Mouse (Mus musculus): ENCODE data around the gene Gm4881. TPM values are rescaled to one million over a fixed set of nuclear protein-coding genes. Genes with fewer than 3 reads are reported as not detected.
A peak's percentile ranks its signal among the peaks of the same experiment; 100 is the strongest.

Gene Gm4881
- polyA plus RNA-seq, 1 experiment from 2014 or later = 2.2 TPM

GRCm38 (mm10) chr7:24974893-24975595 lies 30.8 kb upstream of the Gm4881 start:
- ATAC-seq (ENCODE audit: low FRiP score) (no peak), DNase-seq (ENCODE audit: low spot score, missing footprints) (peak; percentile 89)
- Histone ChIP-seq H3K4me1 (ENCODE audit: control insufficient read depth, insufficient read depth, low read length) (peaks cover 5% of the 10 kb centered on the region; the same call in 1 of the 2 replicates), H3K36me3 (ENCODE audit: control insufficient read depth, insufficient read depth, low read length) (no peaks in the 10 kb centered on the region), H3K4me3 (ENCODE audit: low read depth, low read length) (no peak overlapping the region), H3K27ac (ENCODE audit: low read depth, low read length) (no peak overlapping the region), H3K27me3 (ENCODE audit: control insufficient read depth, insufficient read depth, low read length) (no peaks in the 10 kb centered on the region), H3K9ac (ENCODE audit: low read length) (no peak overlapping the region), H3K4me2 (no peak overlapping the region), H3K9me3 (ENCODE audit: control insufficient read depth, low read length) (no peaks in the 10 kb centered on the region)
- 29% methylated on average over 9 of the region's 9 CpGs for WGBS

- WGBS = 71% methylated on average over 5 of the region's 5 CpGs
- H3K27ac ChIP-seq (ENCODE audit: low read depth, low read length) = no peak overlapping the region
- ATAC-seq (ENCODE audit: low FRiP score) = no peak
- no peak overlapping the region for H3K4me3 ChIP-seq (ENCODE audit: low read depth, low read length)
- no peak overlapping the region for H3K9ac ChIP-seq (ENCODE audit: low read length)
- H3K4me2 ChIP-seq = no peak overlapping the region
- H3K4me1 ChIP-seq (ENCODE audit: control insufficient read depth, insufficient read depth, low read length) = peaks cover 5% of the 10 kb centered on the region; the same call in 1 of the 2 replicates
- no peaks in the 10 kb centered on the region for H3K9me3 ChIP-seq (ENCODE audit: control insufficient read depth, low read length)
- H3K36me3 ChIP-seq (ENCODE audit: control insufficient read depth, insufficient read depth, low read length) = no peaks in the 10 kb centered on the region
- H3K27me3 ChIP-seq (ENCODE audit: control insufficient read depth, insufficient read depth, low read length) = no peaks in the 10 kb centered on the region
- DNase-seq (ENCODE audit: low spot score, missing footprints) = no peak
These were observed 29.6 kb upstream of the Gm4881 start for GRCm38 (mm10) chr7:24973902-24974301.

- 84% methylated on average over 4 of the region's 4 CpGs for WGBS
- Histone ChIP-seq H3K27ac (ENCODE audit: low read depth, low read length) (no peak overlapping the region), H3K9me3 (ENCODE audit: control insufficient read depth, low read length) (no peaks in the 10 kb centered on the region), H3K4me1 (ENCODE audit: control insufficient read depth, insufficient read depth, low read length) (peaks cover 5% of the 10 kb centered on the region; the same call in 1 of the 2 replicates), H3K36me3 (ENCODE audit: control insufficient read depth, insufficient read depth, low read length) (no peaks in the 10 kb centered on the region), H3K4me2 (no peak overlapping the region), H3K4me3 (ENCODE audit: low read depth, low read length) (no peak overlapping the region), H3K27me3 (ENCODE audit: control insufficient read depth, insufficient read depth, low read length) (no peaks in the 10 kb centered on the region), H3K9ac (ENCODE audit: low read length) (no peak overlapping the region)
- no peak for DNase-seq (ENCODE audit: low spot score, missing footprints)
- no peak for ATAC-seq (ENCODE audit: low FRiP score)
These were observed 28.9 kb upstream of the Gm4881 start for GRCm38 (mm10) chr7:24973208-24973607.

GRCm38 (mm10) chr7:24971972-24972893 lies 27.9 kb upstream of the Gm4881 start, which contains the start of gene Rabac1:
Rabac1 (minus strand) TSS chr7:24972754.
- no peaks in the 10 kb centered on the region; the same call in 1 of the 2 replicates for H3K36me3 ChIP-seq (ENCODE audit: control insufficient read depth, insufficient read depth, low read length)
- H3K27me3 ChIP-seq (ENCODE audit: control insufficient read depth, insufficient read depth, low read length) = no peaks in the 10 kb centered on the region
- WGBS = under 1% methylated on average over 45 of the region's 45 CpGs
- H3K4me3 ChIP-seq (ENCODE audit: low read depth, low read length) = peak within 1 kb of the TSS; percentile 68
- no peak within 1 kb of the TSS for H3K27ac ChIP-seq (ENCODE audit: low read depth, low read length)
- peak within 1 kb of the TSS; percentile 85 for H3K4me2 ChIP-seq
- peak within 1 kb of the TSS; percentile 69 for H3K9ac ChIP-seq (ENCODE audit: low read length)
- DNase-seq (ENCODE audit: low spot score, missing footprints) (peak; percentile 98), ATAC-seq (ENCODE audit: low FRiP score) (peak; percentile 88)
- H3K9me3 ChIP-seq (ENCODE audit: control insufficient read depth, low read length) = no peaks in the 10 kb centered on the region
- peaks cover 5% of the 10 kb centered on the region; the same call in 1 of the 2 replicates for H3K4me1 ChIP-seq (ENCODE audit: control insufficient read depth, insufficient read depth, low read length)

- Histone ChIP-seq H3K36me3 (ENCODE audit: control insufficient read depth, insufficient read depth, low read length) (no peaks in the 10 kb centered on the region; the same call in 1 of the 2 replicates), H3K9me3 (ENCODE audit: control insufficient read depth, low read length) (no peaks in the 10 kb centered on the region), H3K27ac (ENCODE audit: low read depth, low read length) (no peak overlapping the region), H3K4me3 (ENCODE audit: low read depth, low read length) (peak overlapping the region; percentile 68), H3K4me2 (peak overlapping the region; percentile 85), H3K27me3 (ENCODE audit: control insufficient read depth, insufficient read depth, low read length) (no peaks in the 10 kb centered on the region), H3K4me1 (ENCODE audit: control insufficient read depth, insufficient read depth, low read length) (peaks cover 5% of the 10 kb centered on the region; the same call in 1 of the 2 replicates), H3K9ac (ENCODE audit: low read length) (peak overlapping the region; percentile 69)
- peak; percentile 91 for DNase-seq (ENCODE audit: low spot score, missing footprints)
- no peak; the same call in 1 of the 2 replicates for ATAC-seq (ENCODE audit: low FRiP score)
- WGBS = 8% methylated on average over 19 of the region's 19 CpGs
These were observed 27.1 kb upstream of the Gm4881 start for GRCm38 (mm10) chr7:24971261-24971971.

GRCm38 (mm10) chr7:24970341-24970740 lies 26.0 kb upstream of the Gm4881 start:
- Histone ChIP-seq H3K4me1 (ENCODE audit: control insufficient read depth, insufficient read depth, low read length) (peaks cover 5% of the 10 kb centered on the region; the same call in 1 of the 2 replicates), H3K9me3 (ENCODE audit: control insufficient read depth, low read length) (no peaks in the 10 kb centered on the region), H3K4me2 (no peak overlapping the region), H3K27me3 (ENCODE audit: control insufficient read depth, insufficient read depth, low read length) (no peaks in the 10 kb centered on the region), H3K4me3 (ENCODE audit: low read depth, low read length) (no peak overlapping the region), H3K9ac (ENCODE audit: low read length) (no peak overlapping the region), H3K36me3 (ENCODE audit: control insufficient read depth, insufficient read depth, low read length) (no peaks in the 10 kb centered on the region; the same call in 1 of the 2 replicates), H3K27ac (ENCODE audit: low read depth, low read length) (no peak overlapping the region)
- DNase-seq (ENCODE audit: low spot score, missing footprints) = no peak
- no peak for ATAC-seq (ENCODE audit: low FRiP score)
- WGBS = 96% methylated on average over 3 of the region's 3 CpGs

GRCm38 (mm10) chr7:24969805-24970204 lies 25.5 kb upstream of the Gm4881 start:
- ATAC-seq (ENCODE audit: low FRiP score) = no peak
- no peak overlapping the region for H3K27ac ChIP-seq (ENCODE audit: low read depth, low read length)
- no peaks in the 10 kb centered on the region for H3K27me3 ChIP-seq (ENCODE audit: control insufficient read depth, insufficient read depth, low read length)
- H3K4me3 ChIP-seq (ENCODE audit: low read depth, low read length) = no peak overlapping the region
- no peak overlapping the region for H3K9ac ChIP-seq (ENCODE audit: low read length)
- H3K36me3 ChIP-seq (ENCODE audit: control insufficient read depth, insufficient read depth, low read length) = no peaks in the 10 kb centered on the region; the same call in 1 of the 2 replicates
- DNase-seq (ENCODE audit: low spot score, missing footprints) = no peak
- H3K4me1 ChIP-seq (ENCODE audit: control insufficient read depth, insufficient read depth, low read length) = peaks cover 5% of the 10 kb centered on the region; the same call in 1 of the 2 replicates
- no peaks in the 10 kb centered on the region for H3K9me3 ChIP-seq (ENCODE audit: control insufficient read depth, low read length)
- H3K4me2 ChIP-seq = no peak overlapping the region
- 83% methylated on average over 12 of the region's 12 CpGs for WGBS

GRCm38 (mm10) chr7:24968463-24968862 lies 24.2 kb upstream of the Gm4881 start:
- H3K4me2 ChIP-seq = no peak overlapping the region
- no peak overlapping the region for H3K27ac ChIP-seq (ENCODE audit: low read depth, low read length)
- H3K4me1 ChIP-seq (ENCODE audit: control insufficient read depth, insufficient read depth, low read length) = peaks cover 5% of the 10 kb centered on the region; the same call in 1 of the 2 replicates
- H3K27me3 ChIP-seq (ENCODE audit: control insufficient read depth, insufficient read depth, low read length) = no peaks in the 10 kb centered on the region
- DNase-seq (ENCODE audit: low spot score, missing footprints) (peak; percentile 82), ATAC-seq (ENCODE audit: low FRiP score) (no peak)
- 70% methylated on average over 6 of the region's 6 CpGs for WGBS
- no peak overlapping the region for H3K4me3 ChIP-seq (ENCODE audit: low read depth, low read length)
- no peaks in the 10 kb centered on the region; the same call in 1 of the 2 replicates for H3K36me3 ChIP-seq (ENCODE audit: control insufficient read depth, insufficient read depth, low read length)
- no peaks in the 10 kb centered on the region for H3K9me3 ChIP-seq (ENCODE audit: control insufficient read depth, low read length)
- H3K9ac ChIP-seq (ENCODE audit: low read length) = no peak overlapping the region

All from midbrain, embryonic 11.5 days (tissue).